ENCODE assay signal across 8 mouse cellular contexts in the genomic region with DNA sequence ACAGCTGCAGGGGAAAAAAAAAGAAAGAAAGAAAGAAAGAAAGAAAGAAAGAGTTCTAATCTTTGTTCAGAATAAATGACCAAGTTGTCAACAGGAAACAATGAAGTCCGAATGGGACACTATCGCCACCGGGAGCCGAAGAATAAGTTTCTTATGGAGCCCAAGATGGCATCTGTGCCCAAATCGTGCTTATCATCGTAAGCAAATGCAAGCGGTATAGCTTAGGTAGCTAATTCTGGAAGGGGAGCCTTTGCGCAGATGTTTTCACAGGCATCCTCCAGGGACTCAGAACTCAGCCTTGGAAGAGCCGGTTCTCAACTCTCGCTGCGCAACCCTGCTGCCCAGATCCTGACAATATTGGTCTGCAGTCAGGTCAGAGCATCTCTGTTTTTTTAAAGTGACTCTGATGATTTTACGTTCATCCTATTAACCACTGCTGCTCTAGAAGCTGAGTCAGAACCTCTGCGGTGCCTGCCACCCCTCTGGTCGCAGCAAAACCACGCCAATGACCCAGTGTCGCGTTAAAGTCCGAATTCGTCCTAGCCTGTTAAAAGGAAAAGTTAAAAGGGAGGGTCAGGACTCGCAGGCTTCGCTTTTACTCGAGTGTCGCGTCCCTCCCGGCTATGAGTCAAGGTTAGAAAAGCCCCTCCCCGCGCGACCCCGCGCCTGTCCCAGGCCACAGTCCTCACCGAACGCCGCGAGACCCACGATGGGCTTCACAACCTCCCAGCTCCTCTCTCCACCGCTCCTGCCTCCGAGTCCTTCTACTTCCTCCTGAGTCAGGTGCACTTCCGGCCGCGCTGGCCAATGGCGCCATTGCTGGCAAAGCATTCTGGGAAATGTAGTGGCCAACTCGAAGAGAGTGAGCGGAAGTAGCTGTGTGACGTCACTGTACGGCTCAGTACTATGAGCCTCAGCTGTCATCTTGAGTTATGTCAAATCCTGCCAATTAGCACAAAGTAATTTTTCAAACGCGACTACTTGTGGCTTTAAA. TPM values are rescaled to one million over a fixed set of nuclear protein-coding genes. Genes with fewer than 3 reads are reported as not detected.
A peak's percentile ranks its signal among the peaks of the same experiment; 100 is the strongest.
DNase-seq lines count a peak whose midpoint lies in the region; ATAC-seq lines count a peak whose summit lies in the region.

A gene (minus strand): TSS at position 776 of the 994 bp plus-strand sequence.

- H3K9ac ChIP-seq in kidney, embryonic 15.5 days: peak within 1 kb of the TSS; percentile 79

- peaks cover 10% of the 10 kb centered on the region; the same call in 1 of the 2 replicates for H3K4me1 ChIP-seq in heart, embryonic 10.5 days
- H3K4me1 ChIP-seq in kidney, embryonic 15.5 days: peaks cover 10% of the 10 kb centered on the region

- 3% methylated on average over 47 of the region's 47 CpGs for WGBS in heart, embryonic 10.5 days
- WGBS in kidney, embryonic 15.5 days: 4% methylated on average over 47 of the region's 47 CpGs

- H3K4me3 ChIP-seq in heart, embryonic 10.5 days: peak within 1 kb of the TSS; percentile 85
- peak within 1 kb of the TSS; percentile 80 for H3K4me3 ChIP-seq in kidney, embryonic 15.5 days (replicated peaks)

- no peaks in the 10 kb centered on the region for H3K27me3 ChIP-seq in heart, embryonic 10.5 days (ENCODE audit: insufficient read depth, poor library complexity, severe bottlenecking)
- H3K27me3 ChIP-seq in kidney, embryonic 15.5 days: no peaks in the 10 kb centered on the region

- peak within 1 kb of the TSS; percentile 87 for H3K27ac ChIP-seq in heart, embryonic 10.5 days
- H3K27ac ChIP-seq in kidney, embryonic 15.5 days: peak within 1 kb of the TSS; percentile 67

- H3K36me3 ChIP-seq in heart, embryonic 10.5 days: peaks cover 24% of the 10 kb centered on the region
- peaks cover 27% of the 10 kb centered on the region for H3K36me3 ChIP-seq in kidney, embryonic 15.5 days

- peak; percentile 100 for ATAC-seq in erythroblast, adult 5-6 weeks (replicated peaks; ENCODE audit: low FRiP score, poor library complexity, severe bottlenecking)
- ATAC-seq in kidney, embryonic 15.5 days (replicated peaks; ENCODE audit: low FRiP score): peak; percentile 99
- ATAC-seq in monocyte, adult 5-6 weeks (replicated peaks; ENCODE audit: insufficient number of reproducible peaks, low FRiP score, low TSS enrichment, poor library complexity, severe bottlenecking): peak; percentile 99

- DNase-seq in B cell, adult 2 months: peak; percentile 93 to 94
- DNase-seq in brain, adult 2 months (ENCODE audit: low read depth, low spot score): peak; percentile 100
- peak; percentile 99 for DNase-seq in heart, embryonic 10.5 days (ENCODE audit: low spot score)
- peak; percentile 95 for DNase-seq in liver
- peak; percentile 94 to 96 for DNase-seq in spleen, postnatal 4 days (ENCODE audit: low spot score in 2 of 2)

- no peaks in the 10 kb centered on the region for H3K9me3 ChIP-seq in heart, embryonic 10.5 days
- no peaks in the 10 kb centered on the region for H3K9me3 ChIP-seq in kidney, embryonic 15.5 days (replicated peaks)

- H3K4me2 ChIP-seq in kidney, embryonic 15.5 days: peak within 1 kb of the TSS; percentile 87

RNA-seq across cellular contexts. Expression of the gene that starts here (rescaled TPM):
- 10.2 and 25.9 TPM in 2 replicates for total RNA-seq in erythroblast, adult 5-6 weeks (2015; ENCODE audit: low replicate concordance)
- total RNA-seq in erythroblast, adult 5-6 weeks (2017; ENCODE audit: low replicate concordance): 18.9 and 20.5 TPM in 2 replicates
- 58.6 and 68.2 TPM in 2 replicates for polyA plus RNA-seq in heart, embryonic 10.5 days (2016; fragmentation: Nextera tagmentation; extraction: Ambion mirVana)
- 74.3 and 79.1 TPM in 2 replicates for polyA plus RNA-seq in kidney, embryonic 15.5 days (2015; fragmentation: Nextera tagmentation; extraction: Ambion mirVana)
- 54.8 to 64.8 TPM (median 59.7 TPM) in 3 replicates for total RNA-seq in monocyte, adult 5-6 weeks (2017)

Comparison
In these comparisons a context has a peak if more than half of its experiments do, and no peak if none do; other contexts are left out.
1. Peak in every context shown above with its lines: DNase-seq, ATAC-seq, H3K4me3 ChIP-seq and H3K27ac ChIP-seq.